Mouse (Mus musculus): Measurements from ENCODE around the gene Gsx1. TPM values are rescaled to one million over a fixed set of nuclear protein-coding genes. Genes with fewer than 3 reads are reported as not detected.

Gene Gsx1
- polyA plus RNA-seq (2017; shearing (Covaris generic)) = not detected

GRCm38 (mm10) chr5:147188571-147188975 lies at the start of gene Gsx1:
TSS of gene Gsx1 (plus strand) at chr5:147188696.

Other genes with a start within 250 kb of the Gsx1 start
- gene Gtf3a, start 240.0 kb upstream of the Gsx1 start, polyA plus RNA-seq (2017; shearing (Covaris generic)) = 100 to 1,000 TPM; 111 to 119 TPM
- gene Mtif3, start 224.9 kb upstream of the Gsx1 start, polyA plus RNA-seq (2017; shearing (Covaris generic)) = 10 to 100 TPM; 30.2 to 40.2 TPM
- gene Lnx2, start 112.1 kb upstream of the Gsx1 start, polyA plus RNA-seq (2017; shearing (Covaris generic)) = 10 to 100 TPM; 45.4 to 47.3 TPM
- gene Polr1d, start 111.6 kb upstream of the Gsx1 start, polyA plus RNA-seq (2017; shearing (Covaris generic)) = 100 to 1,000 TPM; 136 to 138 TPM
- gene Pdx1, start 81.3 kb downstream of the Gsx1 start, polyA plus RNA-seq (2017; shearing (Covaris generic)) = under 1 TPM in 1 of 2 experiments, not detected in 1; 0.72 TPM
- gene Cdx2, start 118.6 kb downstream of the Gsx1 start, polyA plus RNA-seq (2017; shearing (Covaris generic)) = under 1 TPM in 1 of 2 experiments, not detected in 1; 0.89 TPM
- not detected for gene Urad, start 133.7 kb downstream of the Gsx1 start, polyA plus RNA-seq (2017; shearing (Covaris generic))
- 1 to 10 TPM in 1 of 2 experiments, under 1 TPM in 1; 0.22 to 1.8 TPM for gene Flt3, start 211.8 kb downstream of the Gsx1 start, polyA plus RNA-seq (2017; shearing (Covaris generic))
- gene Pan3, start 241.5 kb downstream of the Gsx1 start, polyA plus RNA-seq (2017; shearing (Covaris generic)) = 10 to 100 TPM; 32.3 to 40.5 TPM